Mouse (Mus musculus) layer of hippocampus, adult 18-20 months (tissue): Measurements from ENCODE around the gene Psmd2. TPM values are rescaled to one million over a fixed set of nuclear protein-coding genes. Genes with fewer than 3 reads are reported as not detected.
A peak's percentile ranks its signal among the peaks of the same experiment; 100 is the strongest.

Experiments used
- DNase-seq, 2 experiments: peaks; one replicate each; pipeline ENCODE4 v3.0.0; 2022; ENCODE audit warnings: low spot score in 2 of 2
- long read RNA-seq: library from polyadenylated mRNA; stranded (forward); transcript quantifications from one replicate; pipeline ENCODE4 v2.0.0, GENCODE M21; 2021
- total RNA-seq, 2 experiments: library from RNA; stranded (reverse); gene quantifications; 2 replicates each; pipeline ENCODE4 v1.2.3; 2021

The Psmd2 gene
- 100 to 1,000 TPM; 206 to 212 TPM for total RNA-seq
- long read RNA-seq, transcript Psmd2-201 (21 exons, 2,961 nt): major isoform, 418 of 452 reads
- long read RNA-seq, partial matches to known transcripts: 19 of 452 reads
- long read RNA-seq, other reads (novel, unspliced or antisense): 14 of 452 reads

GRCm38 (mm10) chr16:20651076-20651946, at the start of gene Psmd2:
Psmd2 (plus strand) TSS chr16:20651652.
- peak; percentile 95 to 98 for DNase-seq

GRCm38 (mm10) chr16:20604705-20605104, 46.7 kb upstream of the Psmd2 start:
- DNase-seq: no peak

- peak in 1 of 2 experiments; percentile 85 for DNase-seq
Measured at GRCm38 (mm10) chr16:20610501-20611356, 40.7 kb upstream of the Psmd2 start.

GRCm38 (mm10) chr16:20611357-20612227, 39.9 kb upstream of the Psmd2 start, which contains the start of the genes Eef1akmt4, Gm49333 and Alg3:
Eef1akmt4 (plus strand) TSS chr16:20611593.
Gm49333 (plus strand) TSS chr16:20611610.
Alg3 (minus strand) TSS chr16:20611735.
- DNase-seq: peak in 1 of 2 experiments; percentile 80

- no peak for DNase-seq
Measured at GRCm38 (mm10) chr16:20619541-20620398, 31.7 kb upstream of the Psmd2 start.

- DNase-seq: no peak
Measured at GRCm38 (mm10) chr16:20620399-20620735, 31.1 kb upstream of the Psmd2 start.

GRCm38 (mm10) chr16:20620751-20621190, 30.7 kb upstream of the Psmd2 start:
- no peak for DNase-seq

GRCm38 (mm10) chr16:20621191-20621990, 30.1 kb upstream of the Psmd2 start, which contains the start of gene Camk2n2:
Camk2n2 (minus strand) TSS chr16:20621287.
- peak in 1 of 2 experiments; percentile 39 for DNase-seq

GRCm38 (mm10) chr16:20621991-20622685, 29.3 kb upstream of the Psmd2 start:
- DNase-seq: peak; percentile 57 to 69

GRCm38 (mm10) chr16:20623211-20623610, 28.2 kb upstream of the Psmd2 start:
- no peak for DNase-seq

- DNase-seq: peak; percentile 32 to 73
Measured at GRCm38 (mm10) chr16:20628871-20629391, 22.5 kb upstream of the Psmd2 start.

GRCm38 (mm10) chr16:20629731-20630634, 21.5 kb upstream of the Psmd2 start, which contains the start of gene Ece2:
Ece2 (plus strand) TSS chr16:20629828.
- no peak for DNase-seq

GRCm38 (mm10) chr16:20637410-20637809, 14.0 kb upstream of the Psmd2 start:
- no peak for DNase-seq

- peak; percentile 59 to 75 for DNase-seq
Measured at GRCm38 (mm10) chr16:20638367-20638766, 13.1 kb upstream of the Psmd2 start.

GRCm38 (mm10) chr16:20642161-20642560, 9.3 kb upstream of the Psmd2 start:
- DNase-seq: peak; percentile 52 to 85

- no peak for DNase-seq
Measured at GRCm38 (mm10) chr16:20643911-20644310, 7.5 kb upstream of the Psmd2 start.

- no peak for DNase-seq
Measured at GRCm38 (mm10) chr16:20651947-20652310, 477 bp downstream of the Psmd2 start.
